Mouse (Mus musculus): ENCODE results near the gene Lipe.

GRCm38 (mm10) chr7:25383891-25384290 lies 14.6 kb downstream of the Lipe start:
- TF ChIP-seq POLR2A (IDR thresholded peaks at IDR 0.05; ENCODE audit: extremely low read depth, insufficient read depth, low read length) (no peak), CTCF (IDR thresholded peaks at IDR 0.05; ENCODE audit: low read depth, low read length) (no peak)
